Mouse (Mus musculus) ZHBTc4 (cell line): ENCODE data around the gene Kcnip1.

Source experiments
- DNase-seq: peaks from one replicate; pipeline ENCODE4 v3.0.0-alpha.2; 2011; ENCODE audit warnings: low read depth, low spot score

Gene Kcnip1

GRCm38 (mm10) chr11:33939456-33940113 is 53.4 kb downstream of the Kcnip1 start:
- DNase-seq, result no peak

- no peak for DNase-seq
Observed at GRCm38 (mm10) chr11:33938561-33939274, 54.2 kb downstream of the Kcnip1 start.

- DNase-seq, result no peak
Observed at GRCm38 (mm10) chr11:33937641-33938040, 55.3 kb downstream of the Kcnip1 start.

- peak; percentile 81 for DNase-seq
Observed at GRCm38 (mm10) chr11:33934286-33934685, 58.7 kb downstream of the Kcnip1 start.

- DNase-seq, result peak; percentile 34
Observed at GRCm38 (mm10) chr11:33932386-33933111, 60.4 kb downstream of the Kcnip1 start.

- peak; percentile 90 for DNase-seq
Observed at GRCm38 (mm10) chr11:33931836-33932385, 61.0 kb downstream of the Kcnip1 start.

GRCm38 (mm10) chr11:33929412-33929811 is 63.5 kb downstream of the Kcnip1 start:
- DNase-seq, result no peak

- DNase-seq, result peak; percentile 51
Observed at GRCm38 (mm10) chr11:33928658-33929057, 64.3 kb downstream of the Kcnip1 start.

- DNase-seq, result no peak
Observed at GRCm38 (mm10) chr11:33927836-33928235, 65.1 kb downstream of the Kcnip1 start.

- no peak for DNase-seq
Observed at GRCm38 (mm10) chr11:33927321-33927720, 65.6 kb downstream of the Kcnip1 start.

- no peak for DNase-seq
Observed at GRCm38 (mm10) chr11:33926551-33926950, 66.4 kb downstream of the Kcnip1 start.

GRCm38 (mm10) chr11:33925778-33926177 is 67.2 kb downstream of the Kcnip1 start:
- DNase-seq, result no peak

GRCm38 (mm10) chr11:33923031-33923430 is 69.9 kb downstream of the Kcnip1 start:
- DNase-seq, result no peak

- no peak for DNase-seq
Observed at GRCm38 (mm10) chr11:33921451-33921850, 71.5 kb downstream of the Kcnip1 start.

GRCm38 (mm10) chr11:33919826-33920225 is 73.1 kb downstream of the Kcnip1 start:
- no peak for DNase-seq

GRCm38 (mm10) chr11:33918424-33918823 is 74.5 kb downstream of the Kcnip1 start:
- DNase-seq, result no peak

GRCm38 (mm10) chr11:33917574-33917973 is 75.4 kb downstream of the Kcnip1 start:
- DNase-seq, result peak; percentile 67

- no peak for DNase-seq
Observed at GRCm38 (mm10) chr11:33914216-33914615, 78.7 kb downstream of the Kcnip1 start.

- no peak for DNase-seq
Observed at GRCm38 (mm10) chr11:33913061-33913460, 79.9 kb downstream of the Kcnip1 start.

- DNase-seq, result no peak
Observed at GRCm38 (mm10) chr11:33912151-33912571, 80.8 kb downstream of the Kcnip1 start.

GRCm38 (mm10) chr11:33910982-33911381 is 82.0 kb downstream of the Kcnip1 start:
- no peak for DNase-seq
